Mouse (Mus musculus): Measurements from ENCODE around the gene Med22.

Gene Med22

DNA sequence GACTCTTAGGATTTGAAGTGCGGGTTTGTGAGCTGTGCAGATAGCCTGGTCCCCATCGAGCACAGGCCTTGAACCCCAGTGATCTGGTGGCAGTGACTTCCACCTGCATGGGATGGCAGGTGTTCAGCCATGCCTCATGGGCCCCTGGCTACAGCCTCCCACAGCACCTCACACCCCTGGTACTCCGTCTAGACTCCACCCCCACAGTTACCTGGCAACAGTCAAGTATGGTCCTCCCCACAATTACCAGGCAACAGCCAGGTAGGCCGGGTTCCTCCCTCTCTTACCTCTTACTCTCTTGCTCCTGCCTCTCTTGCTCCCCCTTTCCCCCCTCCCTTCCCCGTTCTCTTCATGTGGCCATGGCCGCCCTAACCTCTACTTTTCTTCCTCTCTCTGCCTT lies 39.8 kb downstream of the Med22 start:
- DNase-seq (ENCODE audit: low spot score in 2 of 2) = no peak

DNA sequence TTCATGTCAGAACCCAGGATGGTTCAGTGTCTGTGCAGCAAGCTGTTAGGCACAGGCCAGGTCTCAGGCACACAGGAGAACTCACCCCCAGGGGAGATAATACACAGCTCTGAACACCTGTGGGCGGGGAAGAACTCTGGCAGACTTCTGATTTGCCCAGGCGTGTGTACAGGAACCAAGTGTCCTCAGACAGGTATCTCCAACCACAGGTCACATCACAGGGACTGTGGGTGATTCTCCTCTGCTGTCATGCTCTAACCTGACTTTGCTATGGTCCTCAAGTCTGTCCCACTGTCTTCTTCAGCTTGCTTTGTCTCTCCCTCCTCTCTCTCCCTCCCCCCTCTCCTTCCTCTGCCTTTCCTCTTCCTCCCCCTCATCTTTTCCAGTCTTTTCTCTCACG lies 45.6 kb downstream of the Med22 start, which contains the start of gene Abo:
TSS of gene Abo (minus strand) at position 101 of the 400 bp plus-strand sequence.
- DNase-seq (ENCODE audit: low spot score in 2 of 2) = no peak

DNA sequence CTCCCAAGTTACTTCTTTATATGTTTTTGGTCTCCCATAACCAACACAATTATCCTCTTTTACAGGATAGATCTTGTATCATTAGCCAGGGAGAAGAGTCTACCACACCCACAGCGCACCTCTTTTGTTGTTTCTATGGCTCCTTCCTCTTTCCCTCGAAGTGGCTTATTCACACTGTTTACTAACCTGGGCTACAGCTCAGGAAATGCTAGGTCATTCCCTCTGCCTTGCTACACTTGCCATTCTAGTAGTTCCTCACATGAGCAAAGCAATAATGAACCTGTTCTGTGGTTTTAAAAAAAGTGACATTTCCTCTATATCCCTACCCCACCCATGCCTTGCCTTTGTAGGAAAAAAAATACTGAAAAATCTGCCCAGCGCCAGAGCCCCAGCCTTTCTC lies 47.6 kb downstream of the Med22 start:
- no peak for DNase-seq (ENCODE audit: low spot score in 2 of 2)
